Mouse (Mus musculus) gastrocnemius, postnatal 25 days (tissue): ENCODE data around the gene Zfp184. TPM values are rescaled to one million over a fixed set of nuclear protein-coding genes. Genes with fewer than 3 reads are reported as not detected.

Source experiments
- DNase-seq: peaks from one replicate; pipeline ENCODE4 v3.0.0; 2022
- total RNA-seq, 2 experiments: library from RNA; stranded (reverse); gene quantifications; 1 replicate in 1 of 2; 2 replicates in 1 of 2; pipeline ENCODE4 v1.2.3; 2021

The Zfp184 gene
- total RNA-seq, 2 experiments from 2014 or later: 0.26 to 0.54 TPM

- DNase-seq: no peak
Observed at GRCm38 (mm10) chr13:21920681-21921233, 24.1 kb upstream of the Zfp184 start.

- no peak for DNase-seq
Observed at GRCm38 (mm10) chr13:21923417-21923816, 21.5 kb upstream of the Zfp184 start.

- no peak for DNase-seq
Observed at GRCm38 (mm10) chr13:21924734-21925335, 20.1 kb upstream of the Zfp184 start.

GRCm38 (mm10) chr13:21930981-21931380 is 13.9 kb upstream of the Zfp184 start:
- no peak for DNase-seq

- no peak for DNase-seq
Observed at GRCm38 (mm10) chr13:21931740-21932139, 13.2 kb upstream of the Zfp184 start.

GRCm38 (mm10) chr13:21933626-21934548 is 11.0 kb upstream of the Zfp184 start:
- no peak for DNase-seq

GRCm38 (mm10) chr13:21934982-21935791 is 9.7 kb upstream of the Zfp184 start:
- DNase-seq: peak; percentile 10

- DNase-seq: no peak
Observed at GRCm38 (mm10) chr13:21935833-21936232, 9.1 kb upstream of the Zfp184 start.

GRCm38 (mm10) chr13:21936968-21937367 is 7.9 kb upstream of the Zfp184 start:
- peak; percentile 17 for DNase-seq

- DNase-seq: peak; percentile 61
Observed at GRCm38 (mm10) chr13:21940213-21940612, 4.7 kb upstream of the Zfp184 start.

GRCm38 (mm10) chr13:21940811-21941321 is 4.0 kb upstream of the Zfp184 start:
- peak; percentile 66 for DNase-seq

GRCm38 (mm10) chr13:21943644-21944043 is 1.2 kb upstream of the Zfp184 start:
- no peak for DNase-seq

- DNase-seq: no peak
Observed at GRCm38 (mm10) chr13:21944592-21944925, 335 bp upstream of the Zfp184 start.

- no peak for DNase-seq
Observed at GRCm38 (mm10) chr13:21969269-21969668, 24.4 kb downstream of the Zfp184 start.

GRCm38 (mm10) chr13:21969816-21970215 is 24.9 kb downstream of the Zfp184 start:
- no peak for DNase-seq

GRCm38 (mm10) chr13:21971641-21972040 is 26.7 kb downstream of the Zfp184 start:
- DNase-seq: no peak

GRCm38 (mm10) chr13:21974221-21974725 is 29.4 kb downstream of the Zfp184 start:
- peak; percentile 80 for DNase-seq

GRCm38 (mm10) chr13:21974726-21975473 is 30.0 kb downstream of the Zfp184 start:
- peak; percentile 54 for DNase-seq

- peak; percentile 50 for DNase-seq
Observed at GRCm38 (mm10) chr13:21980981-21981802, 36.3 kb downstream of the Zfp184 start, which contains the start of gene Pom121l2. Gene Pom121l2 (plus strand): TSS chr13:21981194.

GRCm38 (mm10) chr13:21981803-21982193 is 36.9 kb downstream of the Zfp184 start:
- no peak for DNase-seq
